Mouse (Mus musculus): ENCODE data around the gene Elk3. TPM values are rescaled to one million over a fixed set of nuclear protein-coding genes. Genes with fewer than 3 reads are reported as not detected.
A peak's percentile ranks its signal among the peaks of the same experiment; 100 is the strongest.

The Elk3 gene
- polyA plus RNA-seq, 1 experiment = 47.2 TPM

GRCm38 (mm10) chr10:93311576-93311975 lies 641 bp upstream of the Elk3 start:
- Histone ChIP-seq H3K4me3 (ENCODE audit: control insufficient read depth, insufficient read depth, low read length) (no peak overlapping the region), H3K27ac (ENCODE audit: control insufficient read depth, insufficient read depth, low read length) (no peak overlapping the region)

GRCm38 (mm10) chr10:93309934-93310621 lies 857 bp downstream of the Elk3 start:
- peak overlapping the region; percentile 96 for H3K4me3 ChIP-seq (ENCODE audit: control insufficient read depth, insufficient read depth, low read length)
- peaks cover 14% of the 10 kb centered on the region for H3K4me1 ChIP-seq (replicated peaks; ENCODE audit: control insufficient read depth, insufficient read depth, low read length)
- no peaks in the 10 kb centered on the region for H3K36me3 ChIP-seq (ENCODE audit: control insufficient read depth, insufficient read depth, low read length)
- TF ChIP-seq CTCF (IDR thresholded peaks at IDR 0.05; ENCODE audit: borderline replicate concordance, control insufficient read depth, extremely low read depth, insufficient read depth, low read length, poor library complexity) (no peak), POLR2A (IDR thresholded peaks at IDR 0.05; ENCODE audit: control insufficient read depth, extremely low read depth, insufficient read depth, low read length, poor library complexity) (0 out of 2 replicates have a peak, but pooled peaks have one; percentile 31)
- peak; percentile 79 for DNase-seq
- 1% methylated on average over 43 of the region's 43 CpGs for WGBS
- H3K27ac ChIP-seq (ENCODE audit: control insufficient read depth, insufficient read depth, low read length) = peak overlapping the region; percentile 85
- H3K27me3 ChIP-seq (ENCODE audit: control insufficient read depth, insufficient read depth, low read length) = no peaks in the 10 kb centered on the region

More at GRCm38 (mm10) chr10:93311576-93311975, 641 bp upstream of the Elk3 start:
- Histone ChIP-seq H3K4me1 (replicated peaks; ENCODE audit: control insufficient read depth, insufficient read depth, low read length) (peaks cover 11% of the 10 kb centered on the region), H3K27me3 (ENCODE audit: control insufficient read depth, insufficient read depth, low read length) (no peaks in the 10 kb centered on the region), H3K36me3 (ENCODE audit: control insufficient read depth, insufficient read depth, low read length) (no peaks in the 10 kb centered on the region)
- TF ChIP-seq CTCF (IDR thresholded peaks at IDR 0.05; ENCODE audit: borderline replicate concordance, control insufficient read depth, extremely low read depth, insufficient read depth, low read length, poor library complexity) (no peak), POLR2A (IDR thresholded peaks at IDR 0.05; ENCODE audit: control insufficient read depth, extremely low read depth, insufficient read depth, low read length, poor library complexity) (no peak)
- no peak for DNase-seq
- WGBS = 68% methylated on average over 4 of the region's 4 CpGs

- peak; percentile 63 for DNase-seq
- TF ChIP-seq POLR2A (IDR thresholded peaks at IDR 0.05; ENCODE audit: control insufficient read depth, extremely low read depth, insufficient read depth, low read length, poor library complexity) (no peak), CTCF (IDR thresholded peaks at IDR 0.05; ENCODE audit: borderline replicate concordance, control insufficient read depth, extremely low read depth, insufficient read depth, low read length, poor library complexity) (no peak)
- WGBS = 2% methylated on average over 23 of the region's 23 CpGs
Observed at GRCm38 (mm10) chr10:93309131-93309933, 1.6 kb downstream of the Elk3 start.

GRCm38 (mm10) chr10:93306367-93306766 lies 4.6 kb downstream of the Elk3 start:
- Histone ChIP-seq H3K27ac (ENCODE audit: control insufficient read depth, insufficient read depth, low read length) (no peak overlapping the region), H3K36me3 (ENCODE audit: control insufficient read depth, insufficient read depth, low read length) (no peaks in the 10 kb centered on the region), H3K4me3 (ENCODE audit: control insufficient read depth, insufficient read depth, low read length) (no peak overlapping the region), H3K4me1 (replicated peaks; ENCODE audit: control insufficient read depth, insufficient read depth, low read length) (peaks cover 14% of the 10 kb centered on the region), H3K27me3 (ENCODE audit: control insufficient read depth, insufficient read depth, low read length) (no peaks in the 10 kb centered on the region)
- 93% methylated on average over 11 of the region's 11 CpGs for WGBS
- DNase-seq = no peak
- no peak for TF ChIP-seq POLR2A (IDR thresholded peaks at IDR 0.05; ENCODE audit: control insufficient read depth, extremely low read depth, insufficient read depth, low read length, poor library complexity)

More at GRCm38 (mm10) chr10:93309131-93309933, 1.6 kb downstream of the Elk3 start:
- H3K4me1 ChIP-seq (replicated peaks; ENCODE audit: control insufficient read depth, insufficient read depth, low read length) = peaks cover 14% of the 10 kb centered on the region
- peak overlapping the region; percentile 85 for H3K27ac ChIP-seq (ENCODE audit: control insufficient read depth, insufficient read depth, low read length)
- H3K36me3 ChIP-seq (ENCODE audit: control insufficient read depth, insufficient read depth, low read length) = no peaks in the 10 kb centered on the region
- peak overlapping the region; percentile 96 for H3K4me3 ChIP-seq (ENCODE audit: control insufficient read depth, insufficient read depth, low read length)
- no peaks in the 10 kb centered on the region for H3K27me3 ChIP-seq (ENCODE audit: control insufficient read depth, insufficient read depth, low read length)

GRCm38 (mm10) chr10:93305946-93306345 lies 5.0 kb downstream of the Elk3 start:
- Histone ChIP-seq H3K27me3 (ENCODE audit: control insufficient read depth, insufficient read depth, low read length) (no peaks in the 10 kb centered on the region), H3K27ac (ENCODE audit: control insufficient read depth, insufficient read depth, low read length) (no peak overlapping the region), H3K4me3 (ENCODE audit: control insufficient read depth, insufficient read depth, low read length) (no peak overlapping the region), H3K36me3 (ENCODE audit: control insufficient read depth, insufficient read depth, low read length) (no peaks in the 10 kb centered on the region), H3K4me1 (replicated peaks; ENCODE audit: control insufficient read depth, insufficient read depth, low read length) (peaks cover 11% of the 10 kb centered on the region)
- WGBS = 50% methylated on average over 6 of the region's 6 CpGs
- no peak for DNase-seq
- TF ChIP-seq POLR2A (IDR thresholded peaks at IDR 0.05; ENCODE audit: control insufficient read depth, extremely low read depth, insufficient read depth, low read length, poor library complexity) = no peak
- no peak for TF ChIP-seq CTCF (IDR thresholded peaks at IDR 0.05; ENCODE audit: borderline replicate concordance, control insufficient read depth, extremely low read depth, insufficient read depth, low read length, poor library complexity)

- no peak overlapping the region for H3K4me3 ChIP-seq (ENCODE audit: control insufficient read depth, insufficient read depth, low read length)
- TF ChIP-seq CTCF (IDR thresholded peaks at IDR 0.05; ENCODE audit: borderline replicate concordance, control insufficient read depth, extremely low read depth, insufficient read depth, low read length, poor library complexity) = no peak
- 88% methylated on average over 4 of the region's 4 CpGs for WGBS
- H3K27me3 ChIP-seq (ENCODE audit: control insufficient read depth, insufficient read depth, low read length) = no peaks in the 10 kb centered on the region
- H3K4me1 ChIP-seq (replicated peaks; ENCODE audit: control insufficient read depth, insufficient read depth, low read length) = peaks cover 20% of the 10 kb centered on the region
- H3K36me3 ChIP-seq (ENCODE audit: control insufficient read depth, insufficient read depth, low read length) = no peaks in the 10 kb centered on the region
- no peak for DNase-seq
- H3K27ac ChIP-seq (ENCODE audit: control insufficient read depth, insufficient read depth, low read length) = no peak overlapping the region
Observed at GRCm38 (mm10) chr10:93303231-93303630, 7.7 kb downstream of the Elk3 start.
